Comparison of ENCODE assay signal across 14 mouse cellular contexts in genomic region chr7:139731276-139731696, GRCm38 (mm10). TPM values are rescaled to one million over a fixed set of nuclear protein-coding genes. Genes with fewer than 3 reads are reported as not detected.
DNase-seq lines count a peak whose midpoint lies in the region; ATAC-seq and TF ChIP-seq lines count a peak whose summit lies in the region.
"Had no signal": no experiment of that assay in that cellular context is flagged by ENCODE, and none has a peak within 500 bp of the region (broad histone marks: within the 10 kb centered on the region; RNA-seq: fewer than 3 reads in every experiment).

No protein-coding gene starts in this region.

- DNase-seq in intestine, embryonic 14.5 days (ENCODE audit: low spot score): no peak
- peak; percentile 16 for DNase-seq in brain, embryonic 14.5 days (ENCODE audit: low read depth)
- DNase-seq in heart, postnatal 0 days (ENCODE audit: low spot score): peak; percentile 15
- peak; percentile 18 for DNase-seq in lung, postnatal 14 days
- DNase-seq in cerebellum, postnatal 4 days (ENCODE audit: low spot score in 2 of 2): no peak
- DNase-seq in left cerebral cortex, adult 9 months (ENCODE audit: low spot score in 2 of 2): no peak
- DNase-seq: cerebellum, adult 2 months; thymus, postnatal 25 days had no signal

- TF ChIP-seq CTCF in intestine, postnatal 0 days (IDR thresholded peaks at IDR 0.05; ENCODE audit: low read depth): no peak
- no peak for TF ChIP-seq CTCF in brain, embryonic 14.5 days (IDR thresholded peaks at IDR 0.05; ENCODE audit: borderline replicate concordance, extremely low read depth, insufficient read depth, insufficient read length)
- TF ChIP-seq CTCF in heart, postnatal 0 days (IDR thresholded peaks at IDR 0.05; ENCODE audit: low read depth): no peak

- H3K9me3 ChIP-seq in intestine, embryonic 14.5 days (ENCODE audit: control insufficient read depth, low read length): no peaks in the 10 kb centered on the region
- no peaks in the 10 kb centered on the region for H3K9me3 ChIP-seq in intestine, postnatal 0 days (ENCODE audit: control insufficient read depth)
- no peaks in the 10 kb centered on the region for H3K9me3 ChIP-seq in heart, postnatal 0 days (replicated peaks; ENCODE audit: control insufficient read depth, low read length)
- H3K9me3 ChIP-seq: forebrain, embryonic 10.5 days; limb, embryonic 10.5 days had no signal

- H3K27me3 ChIP-seq in intestine, embryonic 14.5 days (replicated peaks; ENCODE audit: control insufficient read depth, insufficient read depth, low read length): no peaks in the 10 kb centered on the region
- no peaks in the 10 kb centered on the region for H3K27me3 ChIP-seq in intestine, postnatal 0 days (replicated peaks; ENCODE audit: control insufficient read depth, insufficient read depth, low read length)
- no peaks in the 10 kb centered on the region for H3K27me3 ChIP-seq in heart, postnatal 0 days (ENCODE audit: control insufficient read depth, insufficient read depth, low read length)

- H3K4me3 ChIP-seq in intestine, embryonic 14.5 days (ENCODE audit: low read depth, low read length): no peak overlapping the region
- H3K4me3 ChIP-seq in intestine, postnatal 0 days (ENCODE audit: low read depth, low read length): no peak overlapping the region
- no peak overlapping the region for H3K4me3 ChIP-seq in heart, postnatal 0 days (ENCODE audit: low read depth, low read length)
- H3K4me3 ChIP-seq: forebrain, embryonic 10.5 days; limb, embryonic 10.5 days; megakaryocyte, embryonic 14.5 days had no signal

- ATAC-seq in intestine, embryonic 14.5 days (replicated peaks; ENCODE audit: low FRiP score, low TSS enrichment, low read depth): no peak
- no peak for ATAC-seq in intestine, postnatal 0 days
- peak; percentile 53 for ATAC-seq in heart, postnatal 0 days (ENCODE audit: insufficient read depth, low read depth)
- ATAC-seq in megakaryocyte, adult 5-6 weeks (ENCODE audit: poor library complexity, severe bottlenecking): no peak

- H3K4me1 ChIP-seq in intestine, embryonic 14.5 days (replicated peaks; ENCODE audit: control insufficient read depth, insufficient read depth, low read length): no peaks in the 10 kb centered on the region; the same call in 1 of the 2 replicates
- no peaks in the 10 kb centered on the region for H3K4me1 ChIP-seq in intestine, postnatal 0 days (replicated peaks; ENCODE audit: control insufficient read depth, insufficient read depth, low read length)
- H3K4me1 ChIP-seq in heart, postnatal 0 days (ENCODE audit: control insufficient read depth, insufficient read depth): no peaks in the 10 kb centered on the region

- peak; percentile 43; the same call in 1 of the 2 replicates for TF ChIP-seq EP300 in heart, postnatal 0 days (IDR thresholded peaks at IDR 0.05; ENCODE audit: low read depth)

- 19% methylated on average over 8 of the region's 8 CpGs for WGBS in intestine, embryonic 14.5 days
- WGBS in intestine, postnatal 0 days: 37% methylated on average over 8 of the region's 8 CpGs
- WGBS in heart, postnatal 0 days: 34% methylated on average over 8 of the region's 8 CpGs

- no peak overlapping the region for H3K4me2 ChIP-seq in intestine, embryonic 14.5 days (ENCODE audit: low read length)
- H3K4me2 ChIP-seq in intestine, postnatal 0 days (replicated peaks; ENCODE audit: low read depth): no peak overlapping the region
- no peak overlapping the region for H3K4me2 ChIP-seq in heart, postnatal 0 days (ENCODE audit: low read depth, low read length)

- H3K9ac ChIP-seq in intestine, embryonic 14.5 days (ENCODE audit: low read length): no peak overlapping the region
- H3K9ac ChIP-seq in intestine, postnatal 0 days (ENCODE audit: low read depth, low read length): no peak overlapping the region
- no peak overlapping the region for H3K9ac ChIP-seq in heart, postnatal 0 days (replicated peaks; ENCODE audit: low read depth, low read length)

- no peaks in the 10 kb centered on the region for H3K36me3 ChIP-seq in intestine, embryonic 14.5 days (ENCODE audit: control insufficient read depth, insufficient read depth, low read length)
- H3K36me3 ChIP-seq in intestine, postnatal 0 days (ENCODE audit: control insufficient read depth, insufficient read depth): no peaks in the 10 kb centered on the region
- H3K36me3 ChIP-seq in heart, postnatal 0 days (replicated peaks; ENCODE audit: control insufficient read depth, insufficient read depth, low read length): no peaks in the 10 kb centered on the region
- H3K36me3 ChIP-seq: forebrain, embryonic 10.5 days; limb, embryonic 10.5 days had no signal

- peak overlapping the region; percentile 47; the same call in 1 of the 2 replicates for H3K27ac ChIP-seq in intestine, embryonic 14.5 days (ENCODE audit: low read depth)
- H3K27ac ChIP-seq in intestine, postnatal 0 days (ENCODE audit: low read depth, low read length): no peak overlapping the region
- H3K27ac ChIP-seq in heart, postnatal 0 days (ENCODE audit: low read depth): no peak overlapping the region
- H3K27ac ChIP-seq: forebrain, embryonic 10.5 days; limb, embryonic 10.5 days had no signal

- no peak for TF ChIP-seq POLR2A in brain, embryonic 14.5 days (IDR thresholded peaks at IDR 0.05; ENCODE audit: borderline replicate concordance, extremely low read depth, insufficient read depth, insufficient read length, poor library complexity, severe bottlenecking)

RNA-seq across cellular contexts. Expression of gene Cfap46, which starts 47.7 kb away (rescaled TPM):
- polyA plus RNA-seq in intestine, embryonic 14.5 days (2014; fragmentation: Nextera tagmentation; extraction: Ambion mirVana): 0.14 and 0.17 TPM in 2 replicates
- not detected in 2 replicates for polyA plus RNA-seq in intestine, postnatal 0 days (2015; fragmentation: Nextera tagmentation; extraction: Ambion mirVana)
- polyA plus RNA-seq in brain, embryonic 14.5 days (2012; rRNA removed): 3.4 and 4.6 TPM in 2 replicates
- not detected in 2 replicates for total RNA-seq in heart, postnatal 0 days (2014; rRNA removed; ENCODE audit: low replicate concordance)
- polyA plus RNA-seq in heart, postnatal 0 days (2015; fragmentation: Nextera tagmentation; extraction: Ambion mirVana): 0.21 TPM in 1 of 2 replicates, not detected in the other
- not detected in 2 replicates for total RNA-seq in megakaryocyte, adult 5-6 weeks (2015)
- total RNA-seq in megakaryocyte, adult 5-6 weeks (2017): not detected in 2 replicates
- total RNA-seq: hematopoietic stem cell, adult 5-6 weeks had no signal

Comparison
In these comparisons a context has a peak if more than half of its experiments do, and no peak if none do; other contexts are left out.
1. DNase-seq: peak in brain, embryonic 14.5 days (single experiment), heart, postnatal 0 days (single experiment) and lung, postnatal 14 days (single experiment); none in intestine, embryonic 14.5 days (single experiment), cerebellum, postnatal 4 days (0 of 2) and left cerebral cortex, adult 9 months (0 of 2).